Mouse (Mus musculus): ENCODE results near the gene Zfp526. TPM values are rescaled to one million over a fixed set of nuclear protein-coding genes. Genes with fewer than 3 reads are reported as not detected.

Gene Zfp526
- polyA plus RNA-seq, 1 experiment: 29.4 TPM

- Histone ChIP-seq H3K27ac (ENCODE audit: control insufficient read depth, insufficient read depth, low read depth, low read length) (no peak overlapping the region), H3K4me1 (ENCODE audit: control insufficient read depth, insufficient read depth, low read length) (peaks cover 17% of the 10 kb centered on the region), H3K4me3 (ENCODE audit: control insufficient read depth, low read depth, low read length) (no peak overlapping the region), H3K27me3 (ENCODE audit: control insufficient read depth, insufficient read depth, low read length) (no peaks in the 10 kb centered on the region), H3K36me3 (ENCODE audit: control insufficient read depth, insufficient read depth, low read length) (no peaks in the 10 kb centered on the region)
- TF ChIP-seq POLR2A (IDR thresholded peaks at IDR 0.05; ENCODE audit: control insufficient read depth, low read depth, low read length) (no peak), CTCF (IDR thresholded peaks at IDR 0.05; ENCODE audit: control insufficient read depth, insufficient read depth, insufficient replicate concordance, low read depth, low read length) (no peak)
Measured at GRCm38 (mm10) chr7:25270652-25271633, 49.7 kb downstream of the Zfp526 start.

DNA sequence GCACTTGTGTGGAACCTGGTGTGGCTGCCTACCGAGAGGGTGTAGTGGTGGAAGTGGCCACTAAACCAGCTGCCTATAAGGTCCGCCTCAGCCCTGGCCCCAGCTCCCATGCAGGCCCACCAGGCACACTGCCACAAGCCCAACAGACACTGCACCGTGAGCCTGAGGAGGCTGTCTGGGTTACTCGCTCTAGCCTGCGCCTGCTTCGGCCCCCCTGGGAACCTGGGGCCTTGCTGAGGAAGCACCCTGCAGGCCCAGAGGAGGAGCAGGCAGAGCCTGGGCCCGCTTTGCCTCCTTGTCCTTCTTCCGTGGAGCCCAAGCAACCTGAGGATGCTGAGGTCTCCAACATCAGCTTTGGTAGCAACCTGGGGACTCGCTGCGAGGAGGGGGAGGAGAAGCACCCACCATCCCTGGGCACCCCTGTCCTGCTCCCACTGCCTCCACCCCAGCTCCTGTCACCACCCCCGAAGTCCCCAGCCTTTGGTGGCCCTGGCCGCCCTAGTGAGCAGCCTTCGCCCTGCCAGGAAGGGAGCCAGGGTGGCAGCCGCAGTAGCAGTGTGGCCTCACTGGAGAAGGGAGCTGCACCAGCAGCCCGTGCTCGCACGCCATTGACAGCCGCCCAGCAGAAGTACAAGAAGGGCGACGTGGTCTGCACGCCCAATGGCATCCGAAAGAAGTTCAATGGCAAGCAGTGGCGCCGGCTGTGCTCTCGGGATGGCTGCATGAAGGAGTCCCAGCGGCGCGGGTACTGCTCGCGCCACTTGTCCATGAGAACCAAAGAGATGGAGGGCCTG lies 50.6 kb downstream of the Zfp526 start:
- Histone ChIP-seq H3K27me3 (ENCODE audit: control insufficient read depth, insufficient read depth, low read length) (no peaks in the 10 kb centered on the region), H3K36me3 (ENCODE audit: control insufficient read depth, insufficient read depth, low read length) (no peaks in the 10 kb centered on the region), H3K27ac (ENCODE audit: control insufficient read depth, insufficient read depth, low read depth, low read length) (no peak overlapping the region), H3K4me1 (ENCODE audit: control insufficient read depth, insufficient read depth, low read length) (peaks cover 15% of the 10 kb centered on the region), H3K4me3 (ENCODE audit: control insufficient read depth, low read depth, low read length) (no peak overlapping the region)
- TF ChIP-seq CTCF (IDR thresholded peaks at IDR 0.05; ENCODE audit: control insufficient read depth, insufficient read depth, insufficient replicate concordance, low read depth, low read length): no peak
- no peak for TF ChIP-seq POLR2A (IDR thresholded peaks at IDR 0.05; ENCODE audit: control insufficient read depth, low read depth, low read length)

DNA sequence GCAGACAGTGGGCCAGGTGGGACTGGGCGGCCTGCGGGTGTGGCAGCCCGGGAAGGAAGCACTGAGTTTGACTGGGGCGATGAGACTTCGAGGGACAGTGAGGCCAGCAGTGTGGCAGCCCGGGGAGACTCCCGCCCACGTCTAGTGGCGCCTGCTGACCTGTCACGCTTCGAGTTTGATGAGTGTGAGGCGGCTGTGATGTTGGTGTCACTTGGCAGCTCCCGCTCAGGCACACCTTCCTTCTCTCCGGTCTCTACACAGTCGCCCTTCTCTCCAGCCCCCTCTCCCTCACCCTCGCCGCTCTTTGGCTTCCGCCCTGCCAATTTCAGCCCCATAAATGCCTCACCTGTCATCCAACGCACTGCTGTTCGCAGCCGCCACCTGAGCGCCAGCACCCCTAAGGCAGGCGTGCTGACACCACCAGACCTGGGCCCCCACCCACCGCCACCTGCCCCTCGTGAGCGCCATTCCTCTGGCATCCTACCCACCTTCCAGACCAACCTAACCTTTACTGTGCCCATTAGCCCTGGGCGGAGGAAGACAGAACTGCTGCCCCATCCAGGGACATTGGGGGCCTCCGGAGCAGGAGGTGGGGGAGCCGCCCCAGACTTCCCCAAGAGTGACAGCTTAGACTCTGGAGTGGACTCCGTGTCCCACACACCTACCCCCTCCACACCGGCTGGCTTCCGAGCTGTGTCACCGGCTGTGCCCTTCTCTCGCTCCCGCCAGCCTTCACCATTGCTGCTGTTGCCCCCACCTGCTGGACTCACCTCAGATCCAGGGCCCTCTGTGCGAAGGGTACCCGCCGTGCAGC lies 51.4 kb downstream of the Zfp526 start:
- Histone ChIP-seq H3K4me1 (ENCODE audit: control insufficient read depth, insufficient read depth, low read length) (peaks cover 12% of the 10 kb centered on the region), H3K27me3 (ENCODE audit: control insufficient read depth, insufficient read depth, low read length) (no peaks in the 10 kb centered on the region), H3K4me3 (ENCODE audit: control insufficient read depth, low read depth, low read length) (no peak overlapping the region), H3K36me3 (ENCODE audit: control insufficient read depth, insufficient read depth, low read length) (no peaks in the 10 kb centered on the region), H3K27ac (ENCODE audit: control insufficient read depth, insufficient read depth, low read depth, low read length) (no peak overlapping the region)
- no peak for TF ChIP-seq POLR2A (IDR thresholded peaks at IDR 0.05; ENCODE audit: control insufficient read depth, low read depth, low read length)

GRCm38 (mm10) chr7:25273259-25274241 lies 52.3 kb downstream of the Zfp526 start:
- peaks cover 13% of the 10 kb centered on the region for H3K4me1 ChIP-seq (ENCODE audit: control insufficient read depth, insufficient read depth, low read length)
- H3K36me3 ChIP-seq (ENCODE audit: control insufficient read depth, insufficient read depth, low read length): no peaks in the 10 kb centered on the region
- no peaks in the 10 kb centered on the region for H3K27me3 ChIP-seq (ENCODE audit: control insufficient read depth, insufficient read depth, low read length)
- no peak overlapping the region for H3K27ac ChIP-seq (ENCODE audit: control insufficient read depth, insufficient read depth, low read depth, low read length)
- TF ChIP-seq POLR2A (IDR thresholded peaks at IDR 0.05; ENCODE audit: control insufficient read depth, low read depth, low read length): no peak
- TF ChIP-seq CTCF (IDR thresholded peaks at IDR 0.05; ENCODE audit: control insufficient read depth, insufficient read depth, insufficient replicate concordance, low read depth, low read length): no peak
- H3K4me3 ChIP-seq (ENCODE audit: control insufficient read depth, low read depth, low read length): no peak overlapping the region

DNA sequence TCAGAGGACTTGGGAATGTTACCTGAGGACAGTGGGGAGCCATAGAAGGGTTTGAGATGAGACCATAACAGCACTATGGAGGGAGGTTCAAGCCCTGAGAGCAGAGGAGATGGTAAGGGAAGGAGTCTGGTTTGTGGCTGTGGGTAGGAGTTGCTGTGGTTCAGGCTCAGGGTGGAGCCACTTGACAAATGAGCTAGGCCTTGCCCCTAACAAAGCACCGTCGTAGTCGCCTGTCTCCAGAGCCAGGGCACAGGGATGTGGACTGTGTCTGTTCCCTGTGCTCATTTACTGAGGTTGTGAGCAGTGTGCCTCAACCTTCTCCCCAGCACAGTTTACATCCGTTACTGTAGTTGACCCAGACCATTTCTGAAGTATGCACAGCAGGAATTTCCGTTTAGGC lies 53.3 kb downstream of the Zfp526 start:
- H3K4me1 ChIP-seq (ENCODE audit: control insufficient read depth, insufficient read depth, low read length): peaks cover 15% of the 10 kb centered on the region
- no peak overlapping the region for H3K4me3 ChIP-seq (ENCODE audit: control insufficient read depth, low read depth, low read length)
- H3K27ac ChIP-seq (ENCODE audit: control insufficient read depth, insufficient read depth, low read depth, low read length): no peak overlapping the region
- TF ChIP-seq CTCF (IDR thresholded peaks at IDR 0.05; ENCODE audit: control insufficient read depth, insufficient read depth, insufficient replicate concordance, low read depth, low read length) (no peak), POLR2A (IDR thresholded peaks at IDR 0.05; ENCODE audit: control insufficient read depth, low read depth, low read length) (no peak)
- H3K27me3 ChIP-seq (ENCODE audit: control insufficient read depth, insufficient read depth, low read length): no peaks in the 10 kb centered on the region
- no peaks in the 10 kb centered on the region for H3K36me3 ChIP-seq (ENCODE audit: control insufficient read depth, insufficient read depth, low read length)

DNA sequence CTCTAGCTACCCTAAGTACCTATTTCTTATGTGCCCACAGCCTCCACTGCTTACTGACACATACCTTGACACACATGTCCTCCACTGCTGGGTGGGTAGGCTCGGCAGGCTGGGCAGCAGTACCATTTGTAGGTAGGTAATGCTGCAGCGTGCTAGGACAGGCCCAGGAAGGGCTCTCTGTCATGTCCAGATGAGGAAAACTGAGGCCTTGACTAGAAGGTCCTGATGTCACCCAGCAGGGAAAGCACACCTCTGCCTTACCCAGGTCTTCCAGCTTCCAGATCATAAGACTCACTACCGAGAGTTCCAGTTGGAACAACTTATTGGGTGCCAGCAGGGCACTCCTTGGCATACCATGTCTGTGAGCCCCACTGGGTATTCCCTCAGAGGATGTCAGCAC lies 53.8 kb downstream of the Zfp526 start:
- Histone ChIP-seq H3K4me1 (ENCODE audit: control insufficient read depth, insufficient read depth, low read length) (peaks cover 19% of the 10 kb centered on the region), H3K27ac (ENCODE audit: control insufficient read depth, insufficient read depth, low read depth, low read length) (no peak overlapping the region)
- no peak for TF ChIP-seq POLR2A (IDR thresholded peaks at IDR 0.05; ENCODE audit: control insufficient read depth, low read depth, low read length)
- TF ChIP-seq CTCF (IDR thresholded peaks at IDR 0.05; ENCODE audit: control insufficient read depth, insufficient read depth, insufficient replicate concordance, low read depth, low read length): no peak

More for the DNA sequence above, 53.8 kb downstream of the Zfp526 start:
- Histone ChIP-seq H3K27me3 (ENCODE audit: control insufficient read depth, insufficient read depth, low read length) (no peaks in the 10 kb centered on the region), H3K4me3 (ENCODE audit: control insufficient read depth, low read depth, low read length) (no peak overlapping the region), H3K36me3 (ENCODE audit: control insufficient read depth, insufficient read depth, low read length) (no peaks in the 10 kb centered on the region)

Measured in testis, adult 2 months (tissue).